Mouse (Mus musculus): Measurements from ENCODE around the gene 4932429P05Rik. TPM values are rescaled to one million over a fixed set of nuclear protein-coding genes. Genes with fewer than 3 reads are reported as not detected.

4932429P05Rik gene
- polyA plus RNA-seq (2016; fragmentation: Nextera tagmentation; extraction: Ambion mirVana), result not detected in 2 replicates

DNA sequence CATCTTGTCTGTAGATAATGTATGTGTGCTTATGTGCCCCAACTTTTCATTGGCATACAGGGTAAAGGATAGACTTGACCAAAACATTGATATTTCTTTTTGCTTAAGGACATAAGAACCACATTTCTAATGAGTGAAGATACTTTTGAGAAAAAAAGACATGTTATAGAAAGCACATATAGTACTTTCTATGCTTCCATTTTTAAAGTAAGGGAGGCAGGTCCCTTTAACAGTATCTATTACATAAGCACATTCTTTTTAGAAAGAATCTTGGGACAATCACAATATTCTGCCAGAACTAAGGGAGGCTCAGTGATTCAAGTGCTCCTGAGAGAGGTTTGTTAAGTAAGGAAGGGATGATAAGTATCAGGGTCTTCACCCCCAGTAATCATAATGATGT is at the start of gene 4932429P05Rik:
TSS of gene 4932429P05Rik (plus strand) at position 301 of the 400 bp plus-strand sequence.
- Histone ChIP-seq H3K9me3 (no peaks in the 10 kb centered on the region), H3K4me2 (no peak within 1 kb of the TSS), H3K9ac (replicated peaks) (no peak within 1 kb of the TSS), H3K36me3 (no peaks in the 10 kb centered on the region), H3K27ac (no peak within 1 kb of the TSS), H3K4me1 (replicated peaks) (no peaks in the 10 kb centered on the region), H3K4me3 (replicated peaks) (no peak within 1 kb of the TSS), H3K27me3 (no peaks in the 10 kb centered on the region)
- ATAC-seq (ENCODE audit: insufficient number of reproducible peaks, insufficient read depth, low FRiP score, low TSS enrichment, low read depth), result no peak

Other genes with a start within 250 kb of the 4932429P05Rik start
- not detected in 2 replicates for gene 4930415L06Rik, start 180.6 kb downstream of the 4932429P05Rik start, polyA plus RNA-seq (2016; fragmentation: Nextera tagmentation; extraction: Ambion mirVana)